Mouse (Mus musculus): ENCODE results near the gene Klhl26.

The Klhl26 gene

DNA sequence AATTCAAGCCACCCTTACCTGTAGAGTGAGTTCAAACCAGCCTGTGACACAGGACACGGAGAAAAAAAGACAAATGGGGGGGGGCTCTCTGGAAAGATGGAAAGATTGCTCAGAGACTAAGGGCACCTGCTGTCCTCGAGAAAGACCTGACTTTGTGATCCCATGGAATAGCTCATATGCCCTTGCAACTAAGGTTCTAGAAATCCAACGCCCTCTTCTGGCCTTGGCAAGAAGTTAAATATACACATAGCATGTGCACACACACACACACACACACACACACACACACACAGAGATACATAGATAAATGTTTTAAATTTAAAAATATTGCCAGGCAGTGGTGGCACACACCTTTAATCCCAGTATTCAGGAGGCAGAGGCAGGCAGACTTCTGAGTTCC, 36.5 kb downstream of the Klhl26 start:
- no peak for DNase-seq

DNA sequence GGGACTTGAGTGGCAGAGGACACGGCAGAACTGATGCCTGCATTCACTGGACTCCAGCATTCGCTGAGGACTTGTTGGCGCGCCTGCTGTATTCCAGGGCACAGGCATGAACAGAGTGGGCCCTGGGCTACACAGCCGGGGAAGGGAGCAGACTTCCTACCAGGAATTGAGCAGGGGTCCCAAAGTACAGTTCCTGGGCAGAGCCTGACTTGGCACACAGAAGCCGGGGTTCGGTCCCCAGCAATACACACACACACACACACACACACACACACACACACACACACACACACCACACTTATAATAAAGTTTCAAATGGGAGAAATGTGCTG, 37.0 kb downstream of the Klhl26 start:
- DNase-seq, result no peak

DNA sequence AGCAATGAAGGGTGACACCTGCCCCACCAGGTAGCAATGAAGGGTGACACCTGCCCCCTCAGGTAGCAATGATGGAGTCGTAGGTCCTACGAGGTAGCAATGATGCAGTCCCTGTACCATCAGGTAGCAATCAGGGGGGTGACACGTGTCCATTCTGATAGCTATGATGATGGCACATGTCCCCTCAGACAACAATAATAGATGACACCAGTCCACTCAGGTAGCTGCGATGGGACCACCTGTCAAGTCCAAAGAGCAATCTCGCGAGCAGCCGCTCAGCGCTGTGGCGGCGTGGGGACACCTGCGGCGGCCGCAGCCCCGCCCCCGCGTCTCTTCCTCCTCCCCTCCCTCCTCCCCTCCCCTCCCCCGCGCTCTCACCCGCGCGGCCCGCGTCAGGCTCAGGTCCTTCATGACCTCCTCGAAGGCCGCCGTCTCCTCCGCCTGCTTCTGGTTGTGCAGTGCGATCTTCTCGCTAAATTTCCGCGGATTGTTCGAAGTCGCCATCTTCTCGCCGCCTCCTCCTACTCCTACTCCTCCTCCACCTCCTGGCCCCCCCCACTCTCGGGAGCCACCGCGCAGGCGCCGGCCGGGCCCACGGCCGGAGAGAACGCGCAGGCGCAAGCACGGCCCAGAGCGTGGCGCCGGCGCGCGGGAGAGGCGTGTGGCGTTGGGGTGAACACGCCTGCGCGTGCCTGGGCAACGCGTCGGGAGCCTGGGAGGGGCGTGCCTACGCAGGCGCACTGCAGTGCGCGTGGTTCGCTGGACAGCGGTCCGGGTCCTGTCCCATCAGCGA, 37.5 kb downstream of the Klhl26 start, which contains the start of gene Crtc1:
Gene Crtc1, minus strand, starts transcription at position 525 of the 793 bp plus-strand sequence.
- DNase-seq, result peak; percentile 97 to 98

DNA sequence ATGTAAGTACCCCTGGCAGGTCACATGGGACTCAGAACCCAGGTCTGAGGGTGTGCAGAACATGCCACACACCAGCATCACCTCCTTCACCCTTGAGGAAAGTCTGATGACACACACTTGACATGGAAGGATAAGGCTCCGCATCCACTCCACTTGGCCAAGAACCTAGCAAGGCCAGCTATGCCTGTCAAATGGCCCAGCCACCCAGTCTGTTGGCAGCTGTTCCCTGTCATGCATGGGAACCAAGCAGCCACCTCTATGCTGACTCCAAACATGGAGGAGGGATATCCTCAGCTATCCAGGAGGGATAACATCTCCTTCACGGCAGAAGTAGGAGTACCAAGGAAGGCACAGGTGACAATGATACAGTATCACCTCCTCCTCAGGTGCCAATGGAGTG, 38.3 kb downstream of the Klhl26 start:
- no peak for DNase-seq

DNA sequence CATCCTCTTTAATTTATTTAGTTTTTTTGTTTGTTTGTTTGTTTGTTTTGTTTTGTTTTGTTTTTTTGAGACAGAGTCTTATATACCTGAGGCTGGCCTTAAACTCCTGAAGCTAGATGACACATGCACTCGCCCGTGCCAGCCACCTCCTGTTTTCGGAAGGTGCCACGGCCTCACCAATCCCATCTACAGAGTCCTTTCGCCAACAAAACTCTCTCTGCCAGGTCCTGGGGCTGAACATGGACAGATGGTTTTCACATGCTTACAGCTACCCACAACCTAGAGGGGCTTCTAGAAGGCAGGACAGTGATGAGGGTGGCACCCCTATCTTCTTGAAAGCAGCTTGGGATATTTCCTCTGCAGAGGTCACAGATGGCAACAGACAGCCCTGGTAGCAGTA, 41.6 kb downstream of the Klhl26 start:
- DNase-seq, result no peak

DNA sequence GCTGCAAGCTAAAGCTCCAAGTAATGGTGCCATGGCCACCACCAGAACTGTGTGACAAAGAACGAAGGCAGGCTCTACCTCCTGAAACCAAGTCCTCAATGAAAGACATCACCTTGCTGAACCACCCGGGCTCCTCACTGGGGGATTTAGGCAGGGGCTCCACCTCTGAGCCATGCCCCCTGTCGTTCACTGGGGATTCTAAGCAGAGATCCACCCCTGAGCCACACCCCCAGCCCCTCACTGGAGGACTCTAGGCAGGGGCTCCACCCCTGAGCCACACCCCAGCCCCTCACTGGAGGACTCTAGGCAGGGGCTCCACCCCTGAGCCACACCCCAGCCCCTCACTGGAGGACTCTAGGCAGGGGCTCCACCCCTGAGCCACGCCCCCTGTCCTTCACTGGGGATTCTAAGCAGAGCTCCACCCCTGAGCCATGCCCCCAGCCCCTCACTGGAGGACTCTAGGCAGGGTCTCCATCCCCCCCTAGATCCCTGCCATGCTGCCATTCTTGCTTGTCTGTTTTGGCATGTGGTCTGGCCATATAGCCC, 43.7 kb downstream of the Klhl26 start:
- DNase-seq, result no peak

DNA sequence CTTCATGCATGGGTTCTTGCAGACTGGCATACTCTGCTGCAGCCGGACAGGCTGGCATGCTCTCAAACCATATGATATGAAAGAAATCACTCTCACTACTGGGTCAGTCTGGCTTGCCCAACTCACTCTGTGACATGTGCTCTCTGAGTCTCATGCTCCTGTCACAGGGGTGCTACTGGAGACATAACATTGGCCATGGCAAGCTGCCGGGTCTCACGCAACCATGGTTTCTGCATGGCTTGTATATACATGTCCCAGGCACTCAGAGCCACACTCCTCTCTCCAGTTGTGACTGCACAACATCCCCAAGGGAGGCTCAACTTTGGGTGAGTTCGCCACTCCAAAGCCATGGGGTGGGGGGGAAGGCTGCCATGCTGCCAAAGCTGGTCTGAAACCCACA, 45.6 kb downstream of the Klhl26 start:
- no peak for DNase-seq

DNA sequence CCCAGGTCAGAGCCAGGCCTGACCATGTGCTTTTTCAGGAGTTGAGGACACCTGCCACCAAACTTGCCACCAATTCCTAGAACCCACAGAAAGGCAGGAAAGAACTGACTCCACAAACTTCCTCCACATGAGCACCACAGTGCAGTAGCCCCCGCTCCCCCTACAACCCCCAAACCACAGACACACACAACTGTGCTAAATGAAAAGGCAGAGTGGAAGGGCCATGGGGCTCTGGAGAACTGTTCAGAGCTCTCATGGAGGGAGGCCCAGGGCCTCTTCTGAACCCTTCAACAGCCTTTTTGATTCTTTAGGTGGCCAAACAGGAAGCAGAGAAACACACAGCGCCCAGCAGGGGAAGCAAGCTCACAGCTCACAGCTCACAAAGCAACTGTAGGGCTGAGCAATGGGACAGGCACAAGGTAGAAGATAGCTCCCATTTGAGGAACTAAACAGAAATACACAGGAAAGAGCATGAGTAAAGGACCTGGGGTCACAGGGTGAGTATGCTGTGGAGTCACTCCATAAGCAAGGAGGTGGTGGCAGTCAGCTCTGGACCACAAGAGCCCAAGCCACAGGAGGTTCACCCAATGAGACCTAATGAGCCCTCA, 50.4 kb downstream of the Klhl26 start:
- peak in 1 of 2 experiments; percentile 10 for DNase-seq

DNA sequence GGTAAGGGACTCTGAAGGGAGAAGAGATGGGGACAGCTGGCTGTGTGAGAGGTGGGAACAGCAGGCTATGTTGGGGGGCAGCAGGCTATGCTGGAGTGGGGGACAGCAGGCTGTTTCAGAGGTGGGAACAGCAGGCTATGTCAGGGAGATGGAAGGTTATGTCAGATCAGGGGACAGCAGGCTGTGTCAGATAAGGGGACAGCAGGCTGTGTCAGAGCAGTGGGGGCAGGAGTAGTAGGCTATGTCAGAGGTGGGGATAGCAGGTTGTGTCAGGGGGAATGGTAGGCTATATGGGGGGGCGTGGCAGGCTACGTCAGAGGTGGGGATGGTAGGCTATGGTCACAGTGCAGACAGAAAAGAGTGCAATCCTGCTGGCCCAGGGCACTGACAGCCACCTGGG, 54.0 kb downstream of the Klhl26 start:
- no peak for DNase-seq

DNA sequence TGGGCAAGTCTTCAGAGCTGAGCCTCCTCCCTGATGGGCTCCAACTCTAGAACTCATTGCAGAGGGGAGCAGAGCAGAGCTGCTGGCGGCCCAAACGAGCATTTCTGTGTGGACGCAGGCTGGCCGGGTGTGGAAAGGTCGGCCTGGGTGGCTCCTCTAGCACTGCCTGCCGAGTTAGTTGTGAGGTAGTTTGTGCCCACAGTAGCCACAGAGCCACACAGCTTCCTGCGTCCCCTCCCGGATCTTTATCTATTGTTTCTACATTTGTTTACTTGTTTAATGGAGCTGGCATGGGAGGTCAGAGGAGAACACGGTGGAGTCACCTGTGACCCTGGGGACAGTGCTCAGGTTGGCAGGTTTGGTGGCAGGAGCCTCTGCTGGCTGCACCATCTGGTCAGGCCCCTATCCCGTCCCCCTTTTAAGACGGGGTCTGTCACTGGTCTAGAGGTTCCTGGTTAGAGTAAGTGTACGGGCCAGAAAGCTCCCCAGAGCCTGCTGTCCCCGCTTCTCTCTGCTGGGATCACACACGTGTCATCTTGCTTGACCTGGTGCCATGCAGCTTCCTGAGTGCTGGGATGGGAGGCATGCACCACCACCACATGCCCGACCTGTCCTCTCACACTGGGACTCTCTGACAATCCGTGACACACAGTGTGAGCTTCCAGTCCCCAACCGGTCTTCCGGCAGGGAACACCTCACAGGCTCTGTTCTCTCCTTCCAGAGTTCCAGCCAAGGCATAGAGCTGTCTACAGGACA, 55.2 kb downstream of the Klhl26 start:
- no peak for DNase-seq

DNA sequence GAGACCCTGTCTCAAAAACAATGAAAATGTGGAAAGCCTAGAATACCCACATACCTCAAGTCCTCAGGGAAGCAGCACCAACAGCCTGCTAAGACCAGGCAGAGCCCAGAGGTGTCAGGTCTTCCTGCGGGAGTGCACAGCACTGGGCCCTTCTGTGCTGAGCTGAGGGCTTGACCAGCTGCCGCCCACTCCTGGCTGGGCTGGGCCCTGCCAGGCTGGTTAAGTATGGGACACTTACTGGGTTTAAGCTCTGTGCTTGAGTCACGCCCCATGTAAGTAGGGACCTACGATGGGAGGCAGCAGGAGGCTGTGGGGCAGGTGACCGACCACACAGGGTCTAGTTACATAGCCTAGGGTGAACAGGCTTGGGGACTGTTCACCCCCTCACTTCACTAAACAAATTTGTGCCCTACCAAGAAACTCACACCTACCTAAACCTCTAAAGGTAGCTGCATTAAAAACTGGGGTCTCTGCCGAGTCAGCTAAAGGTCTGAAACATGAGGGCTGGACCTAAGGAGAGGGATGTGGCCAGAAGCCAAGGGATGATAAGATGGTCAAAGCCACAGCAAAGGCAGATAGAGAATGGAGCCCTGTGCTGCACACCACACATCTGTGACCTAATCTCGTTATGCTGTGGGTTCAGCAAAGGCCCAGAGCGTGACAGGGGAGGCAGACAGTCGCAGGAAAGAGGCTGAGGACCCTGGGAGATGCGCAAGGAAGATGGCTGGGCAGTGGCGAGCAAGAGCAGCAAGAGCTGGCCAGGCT, 56.7 kb downstream of the Klhl26 start:
- DNase-seq, result no peak

DNA sequence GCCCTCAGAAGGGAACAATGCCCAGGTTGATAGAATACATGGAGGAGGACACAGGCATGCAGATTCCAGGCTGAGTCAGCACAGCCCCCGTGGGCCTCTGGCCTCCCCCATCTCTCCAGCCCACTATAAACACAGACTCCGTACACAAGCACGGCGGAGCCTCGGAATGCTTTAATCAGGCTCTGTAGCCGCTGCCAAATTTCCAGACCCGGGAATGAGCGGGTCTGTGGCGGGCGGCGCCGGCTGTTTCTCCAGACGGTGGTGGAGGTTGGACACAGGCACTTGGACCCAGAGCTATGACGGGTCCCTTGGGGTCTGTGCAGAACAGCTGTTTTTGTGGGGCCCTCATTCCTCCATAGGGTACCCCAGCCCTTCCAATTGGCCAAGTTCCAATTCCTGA, 57.8 kb downstream of the Klhl26 start:
- no peak for DNase-seq

DNA sequence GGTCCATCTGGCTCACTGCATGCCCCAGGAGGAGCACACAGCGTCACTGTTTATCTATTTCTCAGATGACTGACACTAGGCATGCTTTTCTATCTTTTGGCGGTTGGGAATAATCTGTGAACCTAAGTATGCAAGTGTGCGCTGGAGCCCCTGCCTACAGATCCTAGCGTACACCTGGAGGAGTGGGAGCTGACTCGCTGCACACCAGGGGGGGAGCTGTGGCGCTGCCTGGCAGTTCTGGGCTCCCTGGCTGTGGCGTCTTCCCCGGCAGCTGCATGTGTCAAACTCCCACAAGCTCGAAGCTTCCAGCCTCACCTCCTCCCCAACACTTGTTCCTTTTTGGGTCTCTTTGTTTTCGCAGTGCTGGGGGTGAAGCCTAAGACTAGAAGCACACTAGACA, 58.9 kb downstream of the Klhl26 start:
- DNase-seq, result no peak

DNA sequence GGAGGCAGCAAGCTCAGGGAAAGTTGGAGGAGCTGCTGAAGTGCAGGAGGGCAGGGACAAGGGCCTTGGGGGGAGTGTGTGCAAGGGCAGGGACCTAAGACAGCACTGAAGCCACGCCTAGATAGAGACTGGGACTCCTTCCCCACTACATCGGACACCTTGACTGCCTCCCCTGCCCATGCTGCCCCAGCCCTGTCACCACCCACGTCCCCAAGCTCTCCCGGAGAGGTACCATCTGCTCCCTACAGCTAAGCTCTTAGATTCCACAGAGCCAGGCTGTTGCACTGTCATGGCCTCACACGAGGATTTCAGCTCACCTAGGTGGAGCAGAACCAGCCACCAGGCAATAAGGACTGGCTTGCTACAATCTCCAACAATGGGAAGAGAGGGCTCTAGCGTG, 59.8 kb downstream of the Klhl26 start:
- DNase-seq, result no peak

DNA sequence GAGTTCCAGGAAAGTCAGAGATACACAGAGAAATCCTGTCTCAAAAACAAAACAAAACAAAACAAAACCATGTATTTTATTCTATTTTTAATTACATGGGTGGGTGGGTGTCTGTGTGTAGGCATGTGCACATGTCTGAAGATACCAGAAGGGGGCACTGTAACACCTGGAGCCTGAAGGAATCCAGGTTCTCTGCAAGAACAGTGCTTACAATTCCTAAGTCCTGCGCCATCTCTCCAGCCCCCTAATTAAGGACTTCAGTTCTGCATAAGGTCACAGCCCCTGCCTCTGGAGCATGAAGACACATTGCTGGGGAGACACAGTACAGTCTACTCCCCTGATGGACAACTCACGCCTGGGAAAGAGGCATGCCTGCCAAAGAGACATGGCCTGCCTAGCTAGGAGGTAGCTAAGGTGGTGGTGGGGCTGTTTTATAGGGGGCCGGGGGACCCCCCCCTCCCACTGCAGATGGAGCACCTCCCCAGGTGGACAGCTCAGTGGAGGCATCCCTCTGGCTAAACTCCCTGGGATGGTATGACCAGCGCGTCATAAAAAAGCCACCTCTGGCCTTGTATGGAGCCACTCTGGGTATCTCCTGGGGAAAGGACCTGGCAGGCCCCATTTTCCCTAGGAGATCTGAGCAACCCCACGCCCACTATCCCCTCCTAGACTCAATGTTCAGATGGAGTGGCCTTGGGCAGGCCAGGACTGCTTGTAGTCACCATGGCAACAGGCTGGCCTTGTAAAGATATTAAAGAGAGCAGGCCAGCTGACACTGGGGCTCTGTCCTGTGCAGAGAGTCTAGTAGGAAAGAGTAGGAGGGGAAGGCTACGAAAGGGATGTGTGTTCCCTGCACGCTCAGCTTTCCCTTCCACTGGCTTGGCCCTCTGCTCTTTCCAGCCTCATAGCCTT, 61.0 kb downstream of the Klhl26 start:
- no peak for DNase-seq

DNA sequence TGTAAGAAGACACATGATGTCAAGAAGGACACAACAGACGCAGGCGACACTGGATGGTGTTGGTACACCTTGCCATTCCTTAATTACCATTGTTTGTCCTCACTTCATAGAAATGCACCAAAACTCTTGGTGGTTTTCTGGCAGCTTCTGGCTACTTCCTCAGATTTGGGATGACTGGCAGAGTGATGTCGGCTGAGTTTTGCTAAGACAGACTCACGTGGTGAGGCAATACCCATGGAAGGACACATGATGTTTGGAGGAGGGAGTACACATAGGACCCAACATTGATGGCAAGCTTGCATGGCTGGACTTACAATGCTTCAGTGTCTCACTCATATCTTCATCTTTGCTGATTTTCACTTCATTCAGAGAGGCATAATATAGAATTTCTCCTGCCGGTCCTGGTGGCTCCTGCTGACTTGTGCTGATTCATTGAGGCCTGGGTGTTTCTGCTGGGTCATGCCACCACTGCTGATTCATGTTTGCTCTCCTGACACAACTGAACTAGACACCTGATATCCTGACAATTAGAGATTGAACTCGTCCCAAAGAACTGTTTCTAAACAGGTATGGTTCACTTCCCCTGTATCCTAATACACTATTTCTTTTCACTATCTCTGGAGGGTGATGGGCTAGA, 62.3 kb downstream of the Klhl26 start:
- no peak for DNase-seq

DNA sequence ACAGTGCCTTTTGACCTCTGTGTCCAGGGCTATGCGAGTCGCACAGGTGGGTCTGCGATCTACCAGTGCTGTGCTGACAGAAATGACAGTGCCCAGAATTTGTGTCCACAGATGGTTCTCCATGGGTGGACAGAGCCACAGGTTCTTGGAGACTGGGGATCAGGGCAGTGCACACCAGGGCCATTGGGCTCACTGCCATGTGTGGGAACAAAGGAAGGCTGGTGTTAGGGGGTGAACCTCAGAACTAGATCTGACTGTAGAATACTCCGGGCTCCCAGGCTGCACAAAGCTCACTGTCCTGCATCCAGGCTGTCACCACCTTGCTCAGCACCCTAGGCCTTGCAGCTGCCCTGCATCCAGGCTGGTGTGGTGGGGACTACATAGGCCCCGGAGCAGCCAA, 66.5 kb downstream of the Klhl26 start:
- DNase-seq, result no peak

DNA sequence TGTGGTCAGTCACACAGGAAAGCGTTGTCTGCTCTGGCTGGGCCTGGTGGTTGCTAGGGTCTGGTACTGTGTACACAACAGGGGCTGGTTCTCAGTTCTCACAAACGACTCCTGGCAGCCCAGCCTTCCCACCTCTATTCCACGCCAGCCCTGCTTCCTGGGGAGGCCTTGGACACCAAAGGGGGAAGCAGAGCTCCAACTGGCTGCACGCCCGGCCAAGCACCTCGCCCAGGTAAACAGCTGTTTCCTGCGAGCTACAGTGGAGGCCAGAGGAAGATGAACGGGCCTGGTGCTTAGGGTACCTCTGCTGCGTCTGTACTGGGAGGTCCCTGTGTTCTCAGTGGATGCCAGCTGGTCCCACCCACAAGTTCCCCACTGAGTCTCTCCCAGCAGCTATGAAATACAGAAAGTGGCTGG, 67.3 kb downstream of the Klhl26 start:
- no peak for DNase-seq

DNA sequence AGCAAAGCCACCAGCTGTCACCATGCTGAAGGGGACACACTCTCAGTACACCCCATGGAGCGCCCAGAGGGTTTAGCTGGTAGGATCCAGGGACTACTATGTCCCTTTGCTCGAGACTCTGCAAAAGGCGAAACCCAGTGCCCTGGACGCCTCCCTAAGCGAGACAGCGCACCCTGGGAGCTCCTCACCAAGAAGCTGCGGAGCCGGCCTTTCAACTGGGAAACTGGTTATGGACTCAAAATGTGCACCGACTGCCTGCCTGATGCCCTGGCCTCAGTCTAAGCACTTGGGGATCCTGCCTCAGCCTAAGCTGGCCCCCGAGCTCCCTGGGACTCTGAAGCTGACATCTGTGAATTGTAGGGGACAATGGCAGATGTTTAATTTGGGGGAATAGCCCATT, 67.7 kb downstream of the Klhl26 start:
- no peak for DNase-seq

DNA sequence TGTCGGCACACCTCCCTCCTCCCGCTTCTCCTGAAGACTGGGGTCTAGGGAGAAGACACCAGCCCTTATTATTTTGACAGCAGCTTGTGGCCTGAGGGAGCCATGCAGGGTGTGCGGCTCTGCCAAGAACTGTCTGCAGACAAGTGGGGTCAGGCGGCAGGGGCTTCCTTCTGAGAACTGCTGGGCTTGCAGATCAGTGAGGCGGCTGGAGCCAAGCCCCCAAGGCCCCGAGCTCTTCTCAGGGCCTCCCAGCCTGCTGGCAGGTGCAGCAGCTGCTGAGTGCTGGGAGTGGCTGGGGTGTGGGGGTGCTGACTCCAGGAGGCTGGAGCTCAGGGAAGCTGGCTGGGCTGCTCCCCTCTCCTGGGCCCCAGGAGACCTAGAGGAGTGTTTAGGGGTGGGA, 68.5 kb downstream of the Klhl26 start:
- DNase-seq, result no peak

DNA sequence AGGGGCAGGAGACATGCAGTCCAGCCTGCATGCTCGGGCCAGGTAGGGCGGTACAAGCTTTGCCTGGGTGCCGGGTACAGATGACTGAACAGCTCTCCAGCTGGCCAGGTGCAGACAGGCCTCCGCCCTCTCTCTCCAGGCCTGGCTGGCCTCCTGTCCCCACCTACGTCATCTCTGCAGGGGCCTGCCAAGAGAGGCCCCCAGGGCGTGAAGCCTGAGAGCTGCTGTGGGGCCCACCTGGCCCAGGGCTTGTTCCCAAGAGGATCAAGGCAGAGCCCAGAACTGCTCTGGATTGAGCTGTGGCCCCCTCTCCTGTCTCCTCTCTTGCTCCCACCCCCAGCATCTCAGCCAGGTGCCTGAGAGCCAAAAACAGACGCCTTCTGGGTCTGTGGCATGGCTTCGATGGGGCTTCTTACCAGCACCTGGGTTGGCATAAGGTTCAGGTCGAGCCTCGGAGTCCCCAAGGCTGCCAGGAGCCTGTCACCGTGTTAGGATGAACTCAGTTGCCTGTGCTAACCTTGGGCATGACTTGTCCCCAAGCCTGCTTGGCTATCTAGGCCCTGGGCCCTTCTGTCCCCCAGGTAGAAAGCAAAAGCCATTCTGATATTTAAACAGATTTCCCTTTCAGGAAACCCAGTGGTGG, 70.2 kb downstream of the Klhl26 start:
- DNase-seq, result no peak
